Mouse (Mus musculus): ENCODE measurements around the gene Ctse.
"Not testable (repeated sequence)": the region's sequence is repeated elsewhere in the genome, so short reads cannot be mapped to it uniquely, and the experiment has no call there.

GRCm38 (mm10) chr1:131632216-131632615, 5.9 kb upstream of the Ctse start:
- not testable (repeated sequence) for TF ChIP-seq CTCF, EP300 (IDR thresholded peaks at IDR 0.05; ENCODE audit: low read depth)
